Mouse (Mus musculus): ENCODE data around the gene Znfx1.

GRCm38 (mm10) chr2:167090271-167090670, 27.5 kb upstream of the Znfx1 start:
- TF ChIP-seq CTCF (IDR thresholded peaks at IDR 0.05): no peak
- no peak for TF ChIP-seq EP300 (IDR thresholded peaks at IDR 0.05)
